Mouse (Mus musculus) urinary bladder, adult 2 months (tissue): ENCODE data around the gene Astn2. TPM values are rescaled to one million over a fixed set of nuclear protein-coding genes. Genes with fewer than 3 reads are reported as not detected.

Experiments
- DNase-seq: peaks from one replicate; pipeline ENCODE4 v3.0.0; 2022; ENCODE audit warnings: low spot score
- polyA plus RNA-seq: library from polyadenylated mRNA; depleted of rRNA; stranded (reverse); fragments of >200 nt; gene quantifications from 2 replicates; pipeline ENCODE4 v1.2.3, GENCODE M21; 2012

The Astn2 gene
- polyA plus RNA-seq, 1 experiment, result 2.1 TPM

DNA sequence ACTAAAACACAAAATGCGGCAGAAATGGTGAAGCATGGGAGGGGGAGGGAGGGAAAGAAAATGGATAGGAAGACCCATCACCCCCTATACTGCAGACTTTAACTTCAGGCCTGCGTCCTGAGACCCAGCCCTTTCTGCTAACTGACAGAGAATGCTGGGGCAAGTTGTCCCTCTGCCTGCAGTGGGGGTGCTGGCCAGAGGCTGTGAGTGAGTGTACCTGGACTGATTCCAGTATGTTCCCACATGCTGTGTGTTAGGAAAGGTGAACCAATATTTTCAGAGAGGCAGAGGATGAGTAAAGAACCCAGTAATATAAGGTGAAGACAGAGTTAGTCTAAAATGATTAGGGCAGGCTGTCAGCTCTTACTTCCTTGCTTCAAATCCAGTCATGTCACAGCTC, 561.2 kb downstream of the Astn2 start:
- DNase-seq, result no peak

DNA sequence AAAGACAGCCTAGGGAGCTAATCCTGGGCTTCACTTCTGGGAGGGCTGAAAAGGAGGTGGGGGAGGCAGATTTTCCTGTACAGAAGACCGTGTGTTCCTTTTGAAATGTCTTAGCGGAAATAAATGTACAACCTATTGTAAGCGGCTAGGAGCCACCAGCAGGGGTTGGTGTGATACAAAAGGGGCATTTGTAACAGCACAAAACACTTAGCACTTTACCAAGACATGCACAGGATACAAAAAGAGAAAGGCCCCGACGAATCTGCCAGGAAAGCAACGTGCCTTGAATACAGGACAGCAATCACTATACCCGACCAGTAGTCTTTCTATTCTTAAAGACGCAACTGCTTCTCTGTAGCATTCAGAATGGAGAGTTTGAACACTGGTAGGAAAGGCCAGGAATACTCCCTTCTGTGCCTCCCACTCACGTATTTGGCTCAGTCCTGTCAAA, 564.8 kb downstream of the Astn2 start:
- no peak for DNase-seq

DNA sequence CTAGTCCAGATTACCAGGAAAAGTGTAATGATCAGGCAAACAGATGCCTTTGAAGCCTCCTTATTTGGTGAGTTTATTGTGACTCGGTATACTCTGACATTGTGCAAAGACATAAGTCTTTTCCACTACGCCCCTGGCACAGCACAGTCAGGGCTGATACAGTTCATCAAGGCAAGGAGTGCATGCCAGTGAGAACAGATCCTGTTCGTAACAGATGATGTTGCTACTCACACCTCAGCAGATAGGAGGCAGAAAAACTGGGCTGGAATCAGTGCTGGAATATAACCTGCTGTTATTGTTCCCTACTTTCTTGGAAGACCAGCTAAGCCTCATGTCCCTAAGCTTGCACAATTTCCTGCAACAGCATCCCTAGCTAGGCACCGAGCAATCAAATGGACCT, 565.6 kb downstream of the Astn2 start:
- no peak for DNase-seq

DNA sequence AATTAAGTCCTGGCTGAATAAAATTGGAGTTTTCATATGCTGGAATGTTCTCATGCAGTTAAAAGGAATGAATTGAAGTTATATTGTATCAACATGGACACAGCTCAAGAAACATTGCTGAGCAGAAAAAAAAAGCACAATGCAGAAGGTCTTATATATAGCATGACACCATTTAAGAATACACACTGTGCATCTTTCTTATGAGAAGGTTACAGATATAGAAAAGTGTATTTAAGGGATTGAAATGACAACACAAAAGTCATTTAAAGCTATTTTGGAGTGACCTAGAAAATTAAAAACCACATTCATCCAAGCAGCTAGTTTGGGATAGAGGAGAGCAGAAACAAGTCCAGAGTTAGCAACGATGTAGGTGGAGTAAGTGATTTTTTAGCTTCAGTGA, 571.4 kb downstream of the Astn2 start:
- DNase-seq, result no peak

DNA sequence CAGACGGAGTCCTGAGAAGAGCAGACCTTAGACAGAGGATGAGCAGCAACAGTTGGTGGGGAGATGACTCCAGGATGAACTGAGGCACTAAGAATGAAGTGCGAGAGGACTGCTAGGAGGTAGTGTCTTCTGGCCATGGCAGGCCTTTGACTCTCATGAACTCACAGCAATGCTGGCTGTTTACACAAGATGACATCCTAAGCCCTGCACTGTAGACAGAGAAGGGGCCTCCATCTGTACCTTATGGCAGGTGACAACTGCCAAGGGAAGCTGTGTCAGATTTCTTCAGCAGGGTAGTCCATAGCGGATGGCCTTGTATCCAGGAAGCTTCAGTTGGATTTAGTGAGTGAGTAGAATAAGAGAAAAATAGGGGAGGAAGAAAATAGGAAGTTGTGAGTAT, 572.5 kb downstream of the Astn2 start:
- no peak for DNase-seq

DNA sequence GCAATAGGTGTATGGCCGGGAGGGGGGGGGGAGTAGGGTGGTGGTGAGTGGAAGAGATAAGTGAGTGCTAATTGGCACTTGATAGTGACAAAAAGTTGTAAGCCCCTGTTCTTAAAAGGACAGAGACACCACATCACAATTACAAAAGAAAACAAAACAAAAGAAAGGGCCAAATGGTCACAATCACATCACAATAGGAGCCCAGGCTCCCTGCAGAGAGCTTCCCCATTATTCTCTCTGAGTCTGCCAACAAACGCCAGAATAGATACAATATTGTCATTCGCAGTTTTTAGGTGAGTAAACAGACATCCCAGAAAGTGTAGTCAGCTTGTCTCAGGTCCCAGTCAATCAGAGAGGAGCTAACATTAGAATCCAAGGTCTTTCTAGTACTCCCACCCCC, 573.9 kb downstream of the Astn2 start:
- no peak for DNase-seq

DNA sequence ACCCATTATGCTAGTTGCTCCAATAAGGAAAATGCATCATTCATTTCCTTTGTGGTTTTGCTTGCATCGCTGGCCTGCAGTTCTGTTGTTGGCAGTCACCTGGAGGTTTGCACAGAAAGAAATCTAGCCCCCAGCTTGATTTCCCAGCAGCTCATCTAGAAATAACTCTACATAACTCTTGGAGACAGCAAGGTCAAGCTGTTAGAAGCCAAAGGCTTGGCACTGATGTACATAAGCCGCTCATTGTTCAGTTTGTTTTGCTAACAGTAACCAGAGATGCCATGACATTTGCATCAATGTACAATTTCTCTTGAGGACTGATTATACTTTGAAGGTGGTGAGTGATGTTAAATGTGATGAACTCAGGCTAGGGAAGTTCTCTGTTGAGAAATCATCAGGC, 583.3 kb downstream of the Astn2 start:
- DNase-seq, result no peak

DNA sequence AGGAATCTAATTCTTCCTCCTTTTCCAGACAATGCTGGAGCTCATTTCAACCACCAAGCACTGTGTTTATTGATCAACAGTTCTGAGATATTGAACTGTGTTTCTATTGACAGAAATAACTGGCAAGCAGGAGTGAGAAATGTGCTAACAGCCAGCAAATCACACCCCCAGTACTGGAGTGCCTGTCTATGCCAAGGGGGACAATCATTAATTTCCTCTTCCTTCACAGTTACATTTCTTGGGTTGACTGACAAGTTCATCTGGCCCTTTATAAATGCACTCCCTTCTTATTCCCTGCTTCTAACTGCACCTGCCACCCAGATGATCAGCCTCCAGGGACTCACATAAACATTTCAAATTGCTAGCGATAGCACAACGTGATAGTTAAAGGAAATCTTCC, 584.2 kb downstream of the Astn2 start:
- DNase-seq, result no peak

DNA sequence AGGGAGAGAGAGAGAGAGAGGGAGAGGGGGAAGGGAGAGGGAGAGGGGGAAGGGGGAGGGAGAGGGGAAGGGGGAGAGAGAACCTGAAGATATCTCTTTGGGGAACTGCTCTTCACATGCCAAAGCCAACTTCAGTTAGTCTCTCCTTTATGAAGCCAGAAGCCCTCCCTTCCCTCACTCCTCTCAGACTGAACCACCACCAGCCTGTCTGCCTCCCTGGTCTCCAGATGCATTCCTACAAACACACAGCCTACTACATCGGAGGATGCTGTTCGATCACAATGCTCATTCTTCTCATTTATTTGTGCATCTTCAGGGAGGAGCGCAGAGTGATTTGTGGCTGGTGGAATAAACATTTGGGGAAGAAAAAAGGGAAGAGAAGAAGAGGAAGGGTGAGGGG, 584.6 kb downstream of the Astn2 start:
- no peak for DNase-seq

DNA sequence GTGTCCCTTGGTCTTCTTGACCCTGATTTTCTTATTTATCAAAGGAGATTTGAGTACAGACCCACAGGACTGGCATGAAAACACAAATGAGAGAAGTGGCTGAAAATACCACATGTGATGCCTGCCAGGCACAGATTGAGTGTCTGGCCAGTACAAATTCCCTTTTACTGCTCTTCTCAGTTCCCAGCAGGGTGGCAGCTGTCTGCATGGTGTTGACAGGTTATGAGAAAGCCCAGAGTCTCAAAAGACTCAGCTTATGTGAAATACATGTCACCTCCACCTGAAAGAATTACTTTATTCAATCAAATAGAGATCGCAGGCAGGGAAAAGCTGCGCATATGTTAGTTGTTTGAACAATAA, 590.3 kb downstream of the Astn2 start:
- DNase-seq, result no peak

DNA sequence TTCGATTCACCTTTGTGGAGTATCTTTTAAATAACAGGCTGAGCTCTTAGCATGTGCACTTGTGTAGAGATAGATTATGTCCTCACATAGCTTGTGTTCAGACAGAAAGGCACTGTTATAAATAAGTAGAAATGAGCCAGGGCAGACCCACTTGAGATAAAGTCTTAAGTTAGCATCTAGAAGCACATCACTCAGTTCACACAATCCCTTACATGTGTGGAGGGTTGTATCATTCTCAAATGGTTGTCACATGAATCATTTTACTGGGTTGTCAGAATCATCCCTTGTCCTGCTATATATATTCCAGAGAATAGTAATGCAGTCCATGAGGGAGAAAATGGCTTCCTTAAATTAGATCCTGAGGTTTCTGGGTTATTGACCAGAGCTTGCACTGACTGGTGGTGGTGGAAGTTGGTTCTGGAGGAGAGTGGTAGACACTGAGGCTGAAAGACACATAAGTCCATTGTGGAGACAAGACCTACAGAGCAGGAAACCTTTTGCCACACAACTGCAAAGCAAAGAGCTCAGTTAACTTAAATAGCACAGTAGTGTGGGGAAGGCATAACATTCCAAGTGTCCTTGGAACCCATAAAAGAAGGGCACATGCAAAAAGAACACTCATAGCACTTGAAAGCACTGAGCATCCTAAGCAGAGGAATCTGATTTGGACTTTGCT, 590.8 kb downstream of the Astn2 start:
- no peak for DNase-seq

DNA sequence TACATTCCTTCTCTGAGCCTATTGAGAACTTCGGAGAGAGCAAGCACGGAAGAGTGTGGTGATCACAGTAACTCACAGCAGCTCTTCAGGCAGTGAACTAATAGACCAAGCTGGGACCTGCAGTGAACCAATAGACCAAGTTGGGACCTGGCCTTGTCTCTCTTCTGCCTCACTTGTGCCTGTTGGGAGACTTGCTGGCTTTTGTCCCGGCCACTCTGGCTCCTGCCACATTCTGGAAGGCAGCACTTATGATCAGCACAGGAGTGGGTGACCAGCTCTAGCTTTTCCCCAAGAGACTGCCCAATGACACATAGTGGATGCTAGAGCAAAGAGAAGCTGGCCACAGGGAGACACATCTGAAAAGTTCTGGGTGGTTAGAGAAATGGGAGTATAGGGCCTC, 597.1 kb downstream of the Astn2 start:
- no peak for DNase-seq

DNA sequence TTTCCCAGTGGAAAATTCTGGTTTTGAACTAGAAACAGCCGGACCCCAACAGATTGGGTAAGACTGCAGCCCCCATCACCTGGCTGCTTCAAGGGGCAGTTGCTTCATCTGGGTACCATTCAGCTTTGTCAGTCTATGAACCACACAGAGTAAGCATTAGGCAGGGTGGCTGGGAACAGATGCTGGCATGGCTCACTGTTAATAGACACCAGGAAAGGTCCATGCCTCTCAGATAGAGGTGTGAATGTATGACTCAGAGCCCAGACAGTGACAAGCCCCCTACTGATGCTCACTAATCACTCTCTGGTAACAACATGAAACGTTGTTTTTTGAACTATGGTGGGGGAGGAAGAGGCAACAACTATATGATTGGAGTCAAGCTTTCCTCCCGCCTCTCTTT, 603.2 kb downstream of the Astn2 start:
- no peak for DNase-seq

DNA sequence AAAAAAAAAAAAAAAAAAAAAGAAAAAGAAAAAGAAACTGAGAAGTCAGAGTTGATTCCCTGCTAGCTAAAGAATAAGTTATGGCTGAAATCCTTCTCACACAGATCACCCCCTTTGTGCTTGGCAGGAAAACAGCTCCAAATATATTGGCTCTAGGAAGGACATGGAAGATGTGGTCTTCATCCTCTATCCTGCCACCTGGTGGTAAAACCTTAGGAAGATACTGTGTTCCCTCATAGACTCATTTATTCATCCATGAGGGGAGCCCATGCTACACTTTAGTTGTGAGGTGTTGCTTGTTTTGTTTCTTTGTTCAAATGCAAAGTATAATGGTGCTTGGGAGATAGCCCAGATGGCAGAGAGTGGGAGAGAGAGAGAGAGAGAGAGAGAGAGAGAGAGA, 613.4 kb downstream of the Astn2 start:
- no peak for DNase-seq

DNA sequence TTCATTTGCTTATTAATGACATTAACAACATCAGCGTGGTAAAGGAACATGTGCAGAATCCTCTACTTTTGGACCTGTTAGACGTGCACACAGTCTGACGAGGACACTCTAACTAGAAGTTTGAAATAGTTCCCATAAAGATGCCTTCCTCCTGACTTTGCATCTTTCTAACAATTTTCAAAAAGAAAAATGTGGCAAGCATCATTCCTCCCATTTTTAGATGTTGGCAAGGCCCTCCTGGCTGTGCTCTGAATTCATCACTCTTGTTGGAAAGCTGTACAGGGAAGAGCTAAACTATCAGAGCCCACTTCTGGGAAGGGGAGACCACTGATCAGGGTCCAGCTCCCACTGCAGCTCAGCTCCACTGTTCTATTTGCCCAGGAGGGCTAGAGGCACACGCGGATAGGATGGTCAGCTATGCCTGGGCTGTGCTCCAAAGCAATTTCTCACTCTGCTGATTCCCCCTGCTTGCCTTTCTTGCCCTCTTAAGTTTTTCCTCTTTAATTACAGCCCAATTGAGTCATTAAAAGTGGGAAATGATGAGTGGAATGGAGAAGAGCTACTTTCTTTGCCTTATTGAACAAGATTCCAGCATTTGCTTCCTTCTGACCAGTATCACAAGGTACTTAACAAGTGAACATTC, 630.9 kb downstream of the Astn2 start:
- DNase-seq, result no peak

DNA sequence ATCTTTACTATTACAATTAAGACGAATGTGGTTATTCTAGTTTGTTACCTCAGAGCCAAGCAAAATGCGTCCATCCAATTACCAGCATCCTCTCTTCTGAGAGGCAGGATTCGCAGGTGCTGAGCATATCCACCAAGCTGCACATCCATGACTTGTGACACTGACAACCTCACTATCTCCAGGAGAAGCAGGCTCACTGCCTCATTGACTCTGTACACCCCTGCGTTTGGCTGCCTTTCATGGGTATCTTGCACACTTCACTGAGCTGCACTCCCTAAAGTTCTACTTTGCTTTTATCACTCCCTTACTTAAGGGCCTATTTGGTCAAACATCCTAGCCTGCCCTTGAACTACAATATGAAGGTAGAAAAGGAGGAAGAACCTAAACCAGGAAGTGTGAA, 633.5 kb downstream of the Astn2 start:
- no peak for DNase-seq

DNA sequence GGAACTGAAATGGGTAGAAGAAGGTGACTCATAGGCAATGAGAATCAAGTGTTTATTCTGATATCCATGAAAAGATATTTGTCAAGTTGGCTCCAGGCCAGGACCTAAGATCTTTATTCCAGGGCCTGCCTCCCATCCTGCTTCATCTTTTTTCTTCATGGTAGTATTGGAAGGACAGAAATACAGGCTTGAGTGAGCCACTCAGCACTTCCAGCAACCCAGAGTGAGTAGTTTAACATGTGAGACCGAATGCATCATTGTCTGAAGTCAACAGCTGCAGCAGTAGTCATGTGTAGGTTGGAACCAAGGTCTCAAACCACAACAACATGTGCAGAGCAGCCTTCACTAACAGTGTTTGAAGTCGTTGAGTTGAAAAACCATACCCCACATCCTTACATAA, 636.5 kb downstream of the Astn2 start:
- DNase-seq, result no peak

DNA sequence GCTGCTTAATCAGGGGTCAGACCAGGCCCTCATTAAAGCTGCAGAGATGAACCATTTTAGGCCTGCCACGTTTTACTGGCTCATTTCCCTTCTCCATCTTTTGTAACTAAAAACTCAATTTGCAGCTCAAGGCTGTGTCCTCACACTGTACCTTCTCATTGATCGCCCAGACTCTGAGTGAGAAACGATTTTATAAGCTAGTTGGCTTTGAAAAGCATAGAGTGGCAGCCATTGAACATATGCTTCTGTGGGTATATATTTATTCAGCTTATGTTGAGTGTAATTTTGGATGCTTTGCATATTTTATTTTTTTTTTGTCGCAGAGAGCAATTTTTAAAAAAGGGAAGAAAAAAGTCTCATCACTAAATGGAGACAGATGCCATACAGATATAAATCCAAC, 637.0 kb downstream of the Astn2 start:
- no peak for DNase-seq

DNA sequence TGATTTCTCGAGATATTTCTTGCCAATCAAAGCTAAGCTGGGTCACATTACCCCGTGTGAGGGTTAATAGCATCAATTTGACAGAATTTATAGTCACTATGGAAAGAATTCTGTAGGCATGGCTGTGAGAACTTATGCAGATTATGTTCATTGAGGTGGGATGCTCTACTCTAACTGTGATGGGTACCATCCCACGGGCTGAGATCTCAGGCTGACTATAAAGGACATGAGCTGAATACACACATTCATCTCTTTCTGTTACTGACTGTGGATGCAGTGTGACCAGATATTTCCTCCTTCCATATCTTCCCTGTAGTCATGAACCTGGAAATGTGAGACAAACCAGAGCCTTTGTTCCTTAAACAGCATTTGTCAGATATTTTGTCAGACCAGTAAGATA, 639.1 kb downstream of the Astn2 start:
- no peak for DNase-seq

DNA sequence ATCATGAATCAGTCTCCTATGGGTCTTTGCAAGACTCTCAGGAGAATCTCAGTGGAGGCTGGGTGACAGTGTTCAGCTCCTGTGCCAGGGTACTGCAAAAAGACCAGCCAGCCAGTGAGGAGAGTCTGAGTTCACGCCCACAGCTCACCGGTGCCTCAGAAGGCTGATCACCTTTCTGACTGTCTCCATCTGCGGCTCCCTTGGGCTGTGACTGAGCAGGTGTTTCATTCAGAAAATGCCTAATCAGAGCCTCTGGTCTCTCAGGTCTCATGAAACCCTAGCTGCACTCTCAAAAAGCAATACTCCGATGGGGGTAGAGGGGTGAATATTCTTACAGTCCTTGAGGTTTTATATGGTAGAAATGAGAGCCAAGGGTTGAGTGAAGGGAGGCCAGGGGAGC, 640.1 kb downstream of the Astn2 start:
- DNase-seq, result no peak

DNA sequence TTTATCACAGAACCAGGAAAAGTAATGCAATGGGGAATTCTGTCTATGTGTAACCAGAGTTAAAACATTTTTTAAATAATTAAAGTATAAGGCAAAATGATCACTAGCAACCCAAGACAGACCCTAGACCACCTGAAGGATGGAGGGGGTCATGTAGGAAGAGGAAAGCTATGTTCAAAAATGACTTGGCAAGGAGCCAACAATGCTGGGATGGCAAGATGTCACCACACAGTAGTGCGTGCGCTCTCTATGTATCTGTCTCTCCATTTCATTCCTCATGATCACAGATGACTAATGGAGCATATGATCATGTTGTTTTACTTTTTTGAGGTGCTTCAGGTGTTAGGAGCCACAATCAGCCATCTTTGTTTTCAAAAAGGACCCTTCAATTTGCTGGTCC, 640.6 kb downstream of the Astn2 start:
- no peak for DNase-seq

DNA sequence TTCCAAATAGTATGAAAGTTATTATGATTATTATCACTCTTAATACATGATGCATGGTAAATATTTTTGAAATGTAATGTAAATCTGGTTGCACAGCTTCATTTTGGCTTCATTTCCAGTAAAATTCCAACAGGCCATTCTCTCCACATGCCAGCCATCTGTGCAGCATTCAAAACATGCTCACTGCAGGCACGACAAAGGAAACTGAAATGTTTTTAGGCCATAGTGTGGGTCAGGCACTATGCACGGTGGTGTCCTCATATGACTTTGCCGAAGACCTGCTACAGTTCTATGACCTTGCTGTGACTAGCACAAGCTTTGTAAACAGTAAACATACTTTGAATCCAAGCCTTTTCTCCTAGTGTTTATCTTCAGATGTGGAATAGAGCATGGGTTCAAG, 642.3 kb downstream of the Astn2 start:
- DNase-seq, result no peak

DNA sequence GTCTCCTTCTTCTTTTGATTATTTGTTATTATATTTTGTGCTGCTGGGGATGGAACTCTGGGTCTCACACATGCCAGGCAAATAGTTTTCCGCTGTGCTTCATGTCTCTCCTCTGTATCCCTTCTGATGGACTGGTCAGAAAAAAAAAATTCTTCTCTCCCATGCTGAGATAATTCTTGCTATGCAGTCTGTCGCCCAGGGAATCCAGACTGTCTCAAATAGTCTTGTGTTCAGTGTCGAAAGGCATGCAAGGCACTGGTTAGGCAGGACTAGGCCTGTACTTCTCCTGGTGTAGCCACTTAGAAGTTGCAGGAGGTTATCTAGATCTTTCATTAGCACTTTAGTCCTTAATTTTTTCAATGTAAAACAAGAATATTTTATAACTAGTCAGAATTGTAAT, 642.8 kb downstream of the Astn2 start:
- no peak for DNase-seq

DNA sequence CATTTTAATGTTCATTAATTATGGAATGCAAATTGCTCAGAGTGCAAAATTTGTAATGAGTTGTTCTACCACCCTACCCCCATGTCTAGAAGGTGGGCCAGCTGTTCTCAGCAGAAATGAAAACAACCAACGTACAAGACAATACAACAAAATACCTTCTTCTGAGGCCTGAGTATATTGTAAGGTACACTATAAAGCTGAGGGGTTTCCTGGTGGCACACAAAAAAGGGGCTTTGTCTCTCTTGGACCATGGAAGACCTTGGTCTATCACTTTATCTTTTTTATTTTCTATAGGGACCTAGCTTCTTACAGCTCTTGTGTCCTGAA, 645.6 kb downstream of the Astn2 start:
- no peak for DNase-seq
